Mouse (Mus musculus) frontal cortex, adult (tissue): Measurements from ENCODE around the gene S100a11.
A peak's percentile ranks its signal among the peaks of the same experiment; 100 is the strongest.

Experiments used
- ATAC-seq: cut with Nextera tagmentation; 2 replicates; pipeline ENCODE4 v1.9.2; 2017; ENCODE audit warnings: mild to moderate bottlenecking, moderate library complexity, mixed read lengths; ENCODE audit not compliant: low TSS enrichment

The S100a11 gene

GRCm38 (mm10) chr3:93557471-93557870 lies 37.2 kb downstream of the S100a11 start:
- no peak for ATAC-seq

DNA sequence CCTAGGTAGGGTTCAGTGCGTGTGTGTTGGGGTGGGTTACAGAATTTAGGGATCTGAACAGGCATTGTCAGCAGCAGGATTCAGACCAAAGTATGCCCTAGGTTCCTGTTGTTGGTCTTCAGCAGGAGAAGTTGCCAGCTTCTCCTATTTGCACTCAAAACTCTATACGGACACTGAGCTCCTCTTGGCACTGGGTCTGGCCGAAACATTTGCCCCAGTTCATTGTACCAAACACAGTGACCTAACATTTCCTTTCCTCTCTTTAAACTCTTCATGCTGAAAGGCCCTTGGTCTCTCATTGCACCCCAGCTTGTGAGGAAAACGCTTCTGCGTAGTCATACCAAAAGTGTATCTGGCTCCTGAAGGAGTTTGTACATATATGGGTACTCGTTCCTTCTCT lies 39.7 kb downstream of the S100a11 start:
- no peak for ATAC-seq

GRCm38 (mm10) chr3:93562372-93562771 lies 42.1 kb downstream of the S100a11 start:
- peak; percentile 33 for ATAC-seq

DNA sequence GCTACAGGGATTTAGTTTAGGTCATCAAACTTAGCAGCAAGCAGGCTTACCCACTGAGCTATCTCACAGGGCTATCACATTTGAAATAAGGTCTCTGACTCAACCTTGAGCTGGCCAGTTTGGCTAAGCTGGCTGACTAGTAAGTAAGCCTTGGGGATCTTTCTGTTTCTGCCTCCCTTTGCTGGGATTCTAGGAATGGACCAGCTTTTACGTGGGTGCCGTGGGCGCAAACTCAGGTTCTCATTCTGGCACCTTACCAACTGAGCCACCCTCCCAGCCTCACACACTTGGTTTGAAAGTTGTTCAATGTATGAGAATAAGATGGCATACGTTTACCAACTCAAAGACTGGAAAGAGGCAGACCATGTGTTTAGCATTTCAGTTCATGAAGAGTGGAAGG lies 42.9 kb downstream of the S100a11 start:
- ATAC-seq: peak; percentile 88

DNA sequence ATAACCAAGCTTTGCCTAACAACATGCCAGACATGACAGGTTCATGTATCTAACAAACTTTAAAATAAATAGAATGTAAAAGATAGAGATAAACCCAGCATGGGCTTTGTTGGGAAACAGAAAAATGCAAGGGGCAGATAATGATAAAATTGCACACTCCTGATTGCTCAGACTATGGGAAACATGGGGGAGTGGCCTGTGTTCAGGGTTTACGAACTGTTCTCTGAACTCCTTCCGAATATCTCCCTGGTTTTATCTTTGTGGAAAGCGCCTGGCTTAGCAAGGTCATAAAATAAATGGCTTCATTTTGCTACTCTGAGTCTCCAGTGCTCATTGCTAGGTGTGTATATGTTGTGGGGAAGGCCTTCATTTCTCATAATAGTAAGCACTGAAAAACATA lies 46.6 kb downstream of the S100a11 start:
- ATAC-seq: no peak

- ATAC-seq: no peak
Observed at GRCm38 (mm10) chr3:93567721-93568120, 47.4 kb downstream of the S100a11 start.

GRCm38 (mm10) chr3:93568428-93569040 lies 48.2 kb downstream of the S100a11 start:
- peak; percentile 88 for ATAC-seq

DNA sequence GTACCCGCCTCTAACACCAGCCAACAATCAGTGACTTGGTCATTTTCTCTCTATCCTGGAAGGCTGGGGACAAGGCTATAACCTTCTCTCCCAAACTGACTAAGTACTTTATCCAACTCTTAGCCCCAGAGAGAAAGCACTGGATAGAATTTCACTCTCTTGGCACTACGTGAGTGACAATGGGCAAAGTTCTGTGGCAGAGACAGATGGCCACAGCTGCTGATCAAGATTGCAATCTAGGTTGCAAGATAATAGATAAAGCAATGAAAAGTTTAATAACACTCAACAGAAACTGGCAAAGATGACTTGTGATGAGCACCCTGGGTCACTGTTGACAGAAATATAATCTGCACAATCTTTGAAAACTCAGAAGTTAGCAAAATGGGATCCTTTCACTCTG lies 48.8 kb downstream of the S100a11 start:
- ATAC-seq: peak; percentile 41; the same call in 1 of the 2 replicates

- peak; percentile 64 for ATAC-seq
Observed at GRCm38 (mm10) chr3:93572058-93572791, 51.9 kb downstream of the S100a11 start.
